Mouse (Mus musculus) hindbrain, embryonic 14.5 days (tissue): ENCODE data around the gene 9430007A20Rik. TPM values are rescaled to one million over a fixed set of nuclear protein-coding genes. Genes with fewer than 3 reads are reported as not detected.

Experiments
- polyA plus RNA-seq: library from polyadenylated mRNA; unstranded; fragments of >200 nt; fragmentation: Nextera tagmentation; extraction: Ambion mirVana; gene quantifications from 2 replicates; pipeline ENCODE4 v1.2.1, GENCODE M21; 2014

The 9430007A20Rik gene
- polyA plus RNA-seq, 1 experiment from 2014 or later, result not detected

Other genes with a start within 250 kb of the 9430007A20Rik start
- gene Pramel5, start 239.3 kb upstream of the 9430007A20Rik start, polyA plus RNA-seq, result not detected in 2 replicates
- gene Gm13128, start 189.6 kb upstream of the 9430007A20Rik start, polyA plus RNA-seq, result not detected in 2 replicates
- not detected in 2 replicates for gene Gm13119, start 161.9 kb upstream of the 9430007A20Rik start, polyA plus RNA-seq
- not detected in 2 replicates for gene Pramef20, start 141.9 kb upstream of the 9430007A20Rik start, polyA plus RNA-seq
- not detected in 2 replicates for gene Pramef12, start 111.4 kb upstream of the 9430007A20Rik start, polyA plus RNA-seq
- 0.29 TPM in 1 of 2 replicates, not detected in the other for gene 1700012P22Rik, start 81.0 kb upstream of the 9430007A20Rik start, polyA plus RNA-seq
- not detected in 2 replicates for gene Gm9944, start 66.5 kb upstream of the 9430007A20Rik start, polyA plus RNA-seq
- gene Aadacl3, start 56.1 kb upstream of the 9430007A20Rik start, polyA plus RNA-seq, result not detected in 2 replicates
- not detected in 2 replicates for gene Gm13124, start 45.3 kb downstream of the 9430007A20Rik start, polyA plus RNA-seq
- not detected in 2 replicates for gene Aadacl4, start 93.9 kb downstream of the 9430007A20Rik start, polyA plus RNA-seq
- not detected in 2 replicates for gene Gm436, start 166.5 kb downstream of the 9430007A20Rik start, polyA plus RNA-seq
- not detected in 2 replicates for gene Gm13178, start 201.6 kb downstream of the 9430007A20Rik start, polyA plus RNA-seq